Mouse (Mus musculus) lung, embryonic 16.5 days (tissue): ENCODE results near the gene Thnsl2. TPM values are rescaled to one million over a fixed set of nuclear protein-coding genes. Genes with fewer than 3 reads are reported as not detected.

ENCODE experiments used
- ATAC-seq: fragments of 200-750 bp; cut with Nextera tagmentation; 2 replicates; pipeline ENCODE4 v1.8.0; 2017; ENCODE audit warnings: low read depth, mild to moderate bottlenecking, moderate library complexity
- H3K27ac ChIP-seq: fragments of 300-500 bp; sonication (generic); 2 replicates; pipeline ENCODE4 v1.5.1; 2014; ENCODE audit warnings: mild to moderate bottlenecking, control low read depth, low read length
- H3K27me3 ChIP-seq: fragments of 300-500 bp; sonication (generic); 2 replicates; pipeline ENCODE4 v1.6.1; 2014; ENCODE audit warnings: low read depth, low read length, mixed read lengths; ENCODE audit not compliant: control insufficient read depth, insufficient read depth
- H3K36me3 ChIP-seq: fragments of 300-500 bp; sonication (generic); 2 replicates; pipeline ENCODE4 v1.6.1; 2014; ENCODE audit warnings: low read length; ENCODE audit not compliant: control insufficient read depth, insufficient read depth
- H3K4me1 ChIP-seq: fragments of 300-500 bp; sonication (generic); replicated peaks from 2 replicates; pipeline ENCODE4 v1.6.1; 2014; ENCODE audit warnings: low read length, mixed read lengths; ENCODE audit not compliant: control insufficient read depth, insufficient read depth
- H3K4me2 ChIP-seq: fragments of 300-500 bp; sonication (generic); 2 replicates; pipeline ENCODE4 v1.6.1; 2014; ENCODE audit warnings: low read depth, low read length, control low read depth
- H3K4me3 ChIP-seq: fragments of 300-500 bp; sonication (generic); 2 replicates; pipeline ENCODE4 v1.5.1; 2014; ENCODE audit warnings: mild to moderate bottlenecking, low read length, control low read depth
- H3K9ac ChIP-seq: fragments of 300-500 bp; sonication (generic); 2 replicates; pipeline ENCODE4 v1.6.1; 2014; ENCODE audit warnings: low read length, control low read depth
- H3K9me3 ChIP-seq: fragments of 300-500 bp; sonication (generic); 2 replicates; pipeline ENCODE4 v1.6.1; 2016; ENCODE audit warnings: low read length; ENCODE audit not compliant: control insufficient read depth
- WGBS: fragments of 180-500 bp; shearing (Covaris S2); extraction: QIAGEN DNeasy Blood & Tissue Kit; methylation state at CpG from one replicate; pipeline ENCODE4 v1.1.7; 2014; 5-methylcytosine and 5-hydroxymethylcytosine counted together
- polyA plus RNA-seq: library from polyadenylated mRNA; unstranded; fragments of >200 nt; fragmentation: Nextera tagmentation; extraction: Ambion mirVana; gene quantifications from 2 replicates; pipeline ENCODE4 v1.2.1, GENCODE M21; 2015

Thnsl2 gene
- polyA plus RNA-seq, 1 experiment from 2014 or later: 8.8 TPM

DNA sequence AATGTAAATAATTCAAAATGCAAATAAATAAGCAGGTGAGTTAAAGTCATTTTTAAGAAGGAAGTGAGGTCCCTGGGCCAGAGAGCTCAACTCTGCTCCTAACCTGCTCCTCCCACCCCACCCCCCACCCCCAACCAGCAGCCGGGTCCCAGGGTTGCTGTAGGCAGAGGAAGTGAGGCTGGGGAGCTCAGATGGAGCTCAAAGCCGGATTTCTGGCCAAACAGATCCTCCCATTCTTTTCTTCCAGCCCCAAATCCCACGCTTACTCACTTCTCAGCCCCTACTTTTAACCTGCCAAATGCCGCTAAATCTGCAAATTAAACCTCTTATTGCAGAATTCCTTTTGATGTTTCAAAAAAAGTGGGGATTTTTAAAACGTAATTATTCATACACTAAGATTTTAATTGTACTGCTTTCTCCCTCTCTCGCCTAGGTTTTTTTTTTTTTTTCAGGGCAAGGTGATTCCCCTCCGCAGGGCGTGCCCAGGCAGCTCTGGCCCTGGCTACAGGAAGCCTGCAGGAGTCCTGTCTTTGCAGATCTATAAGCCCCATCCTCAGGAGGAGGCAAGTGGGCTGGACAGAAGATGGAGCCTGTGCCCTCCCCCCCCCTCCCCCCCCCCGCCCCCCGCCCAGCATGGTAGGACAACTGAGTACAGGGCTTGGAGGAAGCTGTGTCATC is 24.5 kb downstream of the Thnsl2 start:
- Histone ChIP-seq H3K9me3 (no peaks in the 10 kb centered on the region), H3K4me3 (no peak overlapping the region), H3K9ac (no peak overlapping the region), H3K27ac (0 out of 2 replicates have a peak overlapping the region, but pooled peaks have one; percentile 17), H3K27me3 (no peaks in the 10 kb centered on the region), H3K4me2 (no peak overlapping the region), H3K4me1 (no peaks in the 10 kb centered on the region), H3K36me3 (no peaks in the 10 kb centered on the region)
- ATAC-seq: peak; percentile 28; the same call in 1 of the 2 replicates
- WGBS: 16% methylated on average over 8 of the region's 10 CpGs

DNA sequence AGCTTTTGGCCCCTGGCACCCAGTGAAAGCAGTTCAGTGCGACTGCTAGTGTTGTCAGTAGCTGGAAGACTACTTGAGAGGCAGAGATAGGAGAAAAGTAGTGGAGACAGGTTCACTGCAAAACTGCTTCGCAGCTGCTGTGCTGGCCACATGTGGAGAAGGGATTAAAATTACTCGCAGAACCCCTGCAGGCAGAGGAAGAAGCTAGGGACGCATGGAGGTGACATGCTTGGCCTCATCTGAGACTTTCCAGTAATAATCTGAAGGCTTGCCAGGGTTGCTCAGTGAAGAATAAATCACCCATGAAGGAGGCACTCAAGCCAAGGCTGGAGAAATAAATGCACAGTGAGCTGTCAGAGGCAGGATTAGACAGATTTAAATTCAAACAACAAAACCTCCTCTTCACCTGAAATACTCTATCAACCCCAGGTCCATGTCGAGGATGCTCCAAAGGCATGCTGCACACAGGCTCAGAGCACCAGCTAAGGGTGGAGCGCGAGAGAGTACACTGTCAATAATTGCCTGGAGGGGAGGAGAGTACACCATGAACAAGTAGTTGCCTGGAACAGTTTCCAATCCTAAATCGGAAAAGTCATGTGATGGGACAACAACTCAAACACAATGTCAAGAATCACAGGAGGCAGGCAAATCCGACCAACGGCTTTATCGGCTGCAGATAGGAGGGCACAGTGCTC is 32.7 kb downstream of the Thnsl2 start:
- H3K27me3 ChIP-seq: no peaks in the 10 kb centered on the region
- H3K9me3 ChIP-seq: no peaks in the 10 kb centered on the region
- H3K4me1 ChIP-seq: no peaks in the 10 kb centered on the region
- H3K36me3 ChIP-seq: no peaks in the 10 kb centered on the region
- no peak overlapping the region for H3K4me3 ChIP-seq
- H3K4me2 ChIP-seq: no peak overlapping the region
- ATAC-seq: no peak
- no peak overlapping the region for H3K9ac ChIP-seq
- H3K27ac ChIP-seq: no peak overlapping the region
- WGBS: 60% methylated on average over 11 of the region's 11 CpGs

DNA sequence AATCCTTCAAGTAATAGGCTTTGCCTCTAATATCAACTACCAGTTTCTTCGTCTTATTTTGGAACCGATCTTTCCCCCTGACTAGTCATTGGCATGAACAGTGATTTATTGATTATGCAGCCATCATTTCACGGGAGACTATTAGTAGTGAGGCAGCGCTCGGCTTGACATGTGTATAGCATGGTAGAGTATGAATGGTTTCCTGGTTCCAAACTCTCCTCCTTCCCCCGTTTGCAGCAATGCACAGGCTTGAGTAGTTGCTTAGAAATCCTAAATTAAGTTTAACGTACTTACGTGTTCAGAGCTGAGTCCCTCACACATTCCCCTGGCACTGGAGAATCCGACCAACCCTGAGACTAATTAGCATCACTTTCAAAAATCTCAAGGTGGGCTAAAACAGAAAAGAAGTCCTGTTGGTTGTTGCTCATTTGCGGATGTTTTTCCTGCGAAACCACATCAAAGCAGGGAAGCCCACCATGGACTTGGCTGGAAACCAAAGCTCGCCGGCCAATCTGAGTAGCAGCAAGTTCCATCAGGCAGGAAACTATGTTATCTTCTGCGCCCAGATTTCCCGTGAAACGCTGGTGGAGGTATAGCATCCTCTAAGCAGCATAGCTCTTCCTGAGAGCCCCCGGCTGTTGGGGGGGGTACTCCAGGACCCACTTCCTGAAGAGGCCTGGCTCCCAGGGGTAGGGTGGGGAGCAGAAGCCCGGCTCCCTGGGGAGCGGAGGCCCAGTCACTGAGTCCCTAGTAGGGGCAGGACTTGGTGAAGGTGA is 37.9 kb downstream of the Thnsl2 start:
- Histone ChIP-seq H3K4me2 (no peak overlapping the region), H3K27me3 (no peaks in the 10 kb centered on the region), H3K9me3 (no peaks in the 10 kb centered on the region), H3K4me1 (no peaks in the 10 kb centered on the region), H3K4me3 (0 out of 2 replicates have a peak overlapping the region, but pooled peaks have one; percentile 9), H3K27ac (peak overlapping the region; percentile 73), H3K9ac (no peak overlapping the region), H3K36me3 (no peaks in the 10 kb centered on the region)
- WGBS: 52% methylated on average over 19 of the region's 19 CpGs
- ATAC-seq: peak; percentile 92

DNA sequence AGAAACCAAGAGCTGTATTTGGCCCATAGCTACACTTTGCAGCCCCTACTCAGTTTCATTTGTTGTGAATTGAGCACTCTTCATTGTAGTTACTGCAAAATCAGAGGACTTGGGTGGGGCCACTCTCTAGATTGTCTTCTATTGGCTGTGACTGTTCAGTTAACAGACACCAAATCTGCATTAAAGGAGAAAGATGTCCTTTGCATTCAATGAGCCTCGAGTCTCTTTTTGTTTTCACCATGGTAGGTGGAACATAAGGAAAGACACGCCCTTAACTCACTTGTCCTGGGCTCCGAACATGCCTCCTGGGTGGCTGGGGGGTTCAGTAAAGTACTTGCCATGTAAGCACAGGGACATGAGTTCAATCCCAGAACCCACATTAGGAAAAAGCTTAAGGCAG is 48.1 kb downstream of the Thnsl2 start:
- WGBS: 87% methylated on average over 3 of the region's 3 CpGs
- no peaks in the 10 kb centered on the region for H3K27me3 ChIP-seq
- no peak for ATAC-seq

DNA sequence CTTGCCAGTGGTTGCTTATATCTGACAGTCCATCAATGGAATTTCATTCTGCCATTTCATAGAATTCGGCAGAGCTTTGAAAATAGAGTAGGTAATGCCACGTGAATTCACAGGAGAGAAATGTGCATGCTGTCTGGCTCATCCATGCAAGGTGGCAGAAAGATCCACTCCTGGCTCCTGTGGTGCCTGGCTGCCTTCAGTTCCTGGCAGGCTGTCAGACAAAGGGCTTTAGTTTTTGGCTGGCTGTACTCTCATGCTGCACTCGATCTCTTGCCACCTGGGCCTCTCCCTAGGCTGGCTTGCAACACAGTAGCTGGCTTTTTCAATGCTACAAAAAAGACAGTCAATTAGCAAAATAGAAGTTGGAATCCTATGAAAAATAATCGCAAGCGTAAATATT is 49.5 kb downstream of the Thnsl2 start:
- Histone ChIP-seq H3K4me1 (no peaks in the 10 kb centered on the region), H3K27ac (no peak overlapping the region), H3K4me3 (no peak overlapping the region), H3K9me3 (no peaks in the 10 kb centered on the region), H3K27me3 (no peaks in the 10 kb centered on the region), H3K4me2 (no peak overlapping the region), H3K9ac (no peak overlapping the region), H3K36me3 (no peaks in the 10 kb centered on the region)
- no peak for ATAC-seq
- WGBS: 69% methylated on average over 5 of the region's 5 CpGs

More for the DNA sequence above, 48.1 kb downstream of the Thnsl2 start:
- no peaks in the 10 kb centered on the region for H3K4me1 ChIP-seq
- no peak overlapping the region for H3K9ac ChIP-seq
- H3K36me3 ChIP-seq: no peaks in the 10 kb centered on the region
- H3K4me2 ChIP-seq: no peak overlapping the region
- no peaks in the 10 kb centered on the region for H3K9me3 ChIP-seq
- H3K27ac ChIP-seq: no peak overlapping the region
- H3K4me3 ChIP-seq: no peak overlapping the region

DNA sequence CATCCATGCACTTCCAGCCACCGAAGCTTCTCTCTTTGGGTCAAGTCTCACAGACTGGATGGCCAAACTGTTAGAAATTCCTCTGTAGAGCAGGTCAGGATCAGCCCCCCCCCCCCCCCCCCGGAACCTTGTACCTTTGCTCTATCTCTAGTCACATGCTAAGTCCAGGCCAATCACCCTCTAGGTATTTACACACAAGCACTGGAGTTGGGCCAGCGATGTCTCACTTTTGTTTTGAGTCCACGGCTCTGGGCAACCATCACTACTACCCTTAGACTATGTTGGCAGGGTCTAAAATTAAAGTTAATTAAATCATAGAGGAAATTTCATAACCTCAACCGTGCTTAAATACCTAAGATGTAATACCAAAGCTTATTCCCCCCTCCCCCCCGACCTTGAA is 50.6 kb downstream of the Thnsl2 start:
- WGBS: 72% methylated on average over 5 of the region's 6 CpGs
- no peaks in the 10 kb centered on the region for H3K27me3 ChIP-seq
- H3K4me3 ChIP-seq: no peak overlapping the region
- no peak for ATAC-seq
- H3K9me3 ChIP-seq: no peaks in the 10 kb centered on the region
- H3K4me2 ChIP-seq: no peak overlapping the region
- no peaks in the 10 kb centered on the region for H3K36me3 ChIP-seq
- H3K27ac ChIP-seq: no peak overlapping the region
- H3K4me1 ChIP-seq: no peaks in the 10 kb centered on the region
- no peak overlapping the region for H3K9ac ChIP-seq

DNA sequence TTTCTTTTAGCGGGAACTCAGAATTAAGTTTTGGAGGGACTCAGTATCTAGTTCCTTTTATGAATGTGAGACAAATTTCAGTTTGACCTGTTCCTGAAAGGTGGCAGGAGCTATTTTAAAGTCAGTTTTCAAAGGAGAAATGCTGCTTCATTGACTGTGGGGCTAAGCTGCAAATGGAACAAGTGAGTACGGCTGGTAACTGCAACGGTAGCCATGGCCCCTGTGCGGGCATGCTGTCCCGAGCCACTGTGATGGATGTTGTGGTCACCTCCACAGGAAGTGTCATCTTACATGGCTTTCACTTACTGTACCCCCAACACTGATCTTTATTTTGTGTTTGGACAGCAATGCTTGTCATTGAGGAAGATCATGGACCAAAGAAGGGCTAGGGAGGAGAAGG is 53.8 kb downstream of the Thnsl2 start:
- 69% methylated on average over 5 of the region's 5 CpGs for WGBS
- no peaks in the 10 kb centered on the region for H3K4me1 ChIP-seq
- no peak overlapping the region for H3K4me2 ChIP-seq
- H3K27me3 ChIP-seq: no peaks in the 10 kb centered on the region
- H3K36me3 ChIP-seq: no peaks in the 10 kb centered on the region
- ATAC-seq: no peak
- no peak overlapping the region for H3K27ac ChIP-seq
- H3K9me3 ChIP-seq: no peaks in the 10 kb centered on the region
- H3K9ac ChIP-seq: no peak overlapping the region
- H3K4me3 ChIP-seq: no peak overlapping the region

DNA sequence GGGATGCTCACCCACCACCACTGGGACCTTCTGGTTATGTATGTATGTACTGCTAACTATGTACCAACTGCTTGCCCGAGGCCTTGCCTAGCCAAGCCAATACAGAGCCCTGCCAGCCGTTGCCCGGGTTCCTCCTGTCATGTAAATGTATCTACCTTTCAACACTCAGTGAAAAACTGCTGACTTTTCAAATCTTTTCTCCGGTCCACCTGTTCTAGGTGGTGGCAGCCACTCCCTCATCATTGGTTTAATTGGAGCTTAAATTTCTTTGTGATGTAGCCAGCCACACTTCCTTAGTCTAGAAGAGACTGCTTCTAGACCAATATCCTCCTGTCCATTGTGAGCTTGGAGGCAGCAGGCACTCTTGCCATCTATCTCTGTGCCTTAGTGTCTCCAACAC is 54.5 kb downstream of the Thnsl2 start:
- H3K27me3 ChIP-seq: no peaks in the 10 kb centered on the region
- H3K4me3 ChIP-seq: no peak overlapping the region
- H3K27ac ChIP-seq: no peak overlapping the region; the same call in 1 of the 2 replicates
- no peaks in the 10 kb centered on the region for H3K36me3 ChIP-seq
- no peaks in the 10 kb centered on the region for H3K9me3 ChIP-seq
- H3K9ac ChIP-seq: no peak overlapping the region
- 79% methylated on average over 4 of the region's 4 CpGs for WGBS
- no peaks in the 10 kb centered on the region for H3K4me1 ChIP-seq
- H3K4me2 ChIP-seq: no peak overlapping the region
- ATAC-seq: no peak

DNA sequence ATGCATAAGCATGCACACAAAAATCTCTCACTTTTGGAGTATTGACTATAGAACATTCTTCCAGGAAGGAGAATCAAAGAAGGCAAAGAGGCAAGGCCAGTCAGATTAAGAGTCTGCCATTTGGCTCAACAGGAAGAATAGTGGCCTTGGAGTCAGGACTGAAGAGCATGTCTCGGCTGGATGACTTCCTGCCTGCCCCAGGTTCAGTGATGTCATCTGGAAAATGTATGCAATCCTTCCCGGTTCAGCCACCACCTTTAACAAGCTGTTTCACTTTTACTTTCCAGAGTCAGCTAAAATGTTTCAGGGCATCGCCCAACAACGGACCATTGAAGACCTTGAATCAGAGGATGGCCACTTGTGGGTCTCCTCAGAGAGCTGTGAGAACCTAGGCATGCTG is 55.2 kb downstream of the Thnsl2 start:
- no peak overlapping the region for H3K4me2 ChIP-seq
- H3K4me1 ChIP-seq: no peaks in the 10 kb centered on the region
- no peaks in the 10 kb centered on the region for H3K9me3 ChIP-seq
- H3K27ac ChIP-seq: no peak overlapping the region
- H3K9ac ChIP-seq: no peak overlapping the region
- no peaks in the 10 kb centered on the region for H3K36me3 ChIP-seq
- 45% methylated on average over 4 of the region's 4 CpGs for WGBS
- no peak for ATAC-seq
- H3K4me3 ChIP-seq: no peak overlapping the region
- H3K27me3 ChIP-seq: no peaks in the 10 kb centered on the region
